In the genomic region with DNA sequence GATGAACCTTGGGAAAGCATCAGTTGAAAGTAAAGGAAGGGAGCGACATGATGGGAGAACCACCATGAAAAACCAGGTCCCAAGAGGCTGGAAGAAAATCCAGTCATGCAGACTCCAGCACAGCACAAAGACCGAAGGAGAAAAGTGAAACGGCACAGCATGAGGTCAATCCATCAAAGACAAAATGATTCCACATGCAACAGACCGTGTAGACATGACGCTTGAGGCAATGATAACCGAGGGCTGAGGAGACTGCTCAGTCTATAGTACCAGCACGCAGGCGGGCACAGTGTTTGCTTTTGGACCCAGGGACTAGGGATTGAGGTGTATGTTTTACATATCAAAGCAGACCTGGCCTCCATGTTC, we compare ENCODE assay signal across 11 mouse cellular contexts.
DNase-seq lines count a peak whose midpoint lies in the region; ATAC-seq lines count a peak whose summit lies in the region.
"Had no signal": no experiment of that assay in that cellular context is flagged by ENCODE, and none has a peak within 500 bp of the region (broad histone marks: within the 10 kb centered on the region; RNA-seq: fewer than 3 reads in every experiment).

No protein-coding gene starts in this region.

- no peak overlapping the region for H3K4me3 ChIP-seq in heart, embryonic 10.5 days
- no peak overlapping the region for H3K4me3 ChIP-seq in lung, embryonic 16.5 days (ENCODE audit: low read length)
- H3K4me3 ChIP-seq in hindbrain, embryonic 14.5 days (replicated peaks; ENCODE audit: low read length), result no peak overlapping the region
- no peak overlapping the region for H3K4me3 ChIP-seq in neural tube, embryonic 15.5 days (replicated peaks)

- 76% methylated on average over 8 of the region's 8 CpGs for WGBS in heart, embryonic 10.5 days
- WGBS in lung, embryonic 16.5 days, result 37% methylated on average over 8 of the region's 8 CpGs
- 43% methylated on average over 8 of the region's 8 CpGs for WGBS in hindbrain, embryonic 14.5 days
- WGBS in neural tube, embryonic 15.5 days, result 54% methylated on average over 8 of the region's 8 CpGs

- peaks cover 24% of the 10 kb centered on the region for H3K4me1 ChIP-seq in heart, embryonic 10.5 days
- H3K4me1 ChIP-seq in lung, embryonic 16.5 days (replicated peaks; ENCODE audit: control insufficient read depth, insufficient read depth, low read length), result peaks cover 16% of the 10 kb centered on the region
- peaks cover 6% of the 10 kb centered on the region for H3K4me1 ChIP-seq in hindbrain, embryonic 14.5 days (replicated peaks; ENCODE audit: control insufficient read depth, insufficient read depth, low read length)
- H3K4me1 ChIP-seq in neural tube, embryonic 15.5 days, result peaks cover 22% of the 10 kb centered on the region

- DNase-seq in heart, embryonic 10.5 days (ENCODE audit: low spot score), result no peak
- DNase-seq in heart, postnatal 36 days, result no peak
- no peak for DNase-seq in lung, postnatal 25 days (ENCODE audit: low spot score)
- DNase-seq in hindbrain, embryonic 14.5 days (ENCODE audit: low spot score), result no peak
- no peak for DNase-seq in left cerebral cortex, adult 11 months (ENCODE audit: low spot score)
- DNase-seq in testis, postnatal 14 days (ENCODE audit: low spot score), result no peak
- DNase-seq: cerebellum, postnatal 36 days; liver, postnatal 0 days had no signal

- no peaks in the 10 kb centered on the region for H3K27me3 ChIP-seq in heart, embryonic 10.5 days (ENCODE audit: insufficient read depth, poor library complexity, severe bottlenecking)
- H3K27me3 ChIP-seq in lung, embryonic 16.5 days (ENCODE audit: control insufficient read depth, insufficient read depth, low read depth, low read length), result no peaks in the 10 kb centered on the region
- no peaks in the 10 kb centered on the region for H3K27me3 ChIP-seq in hindbrain, embryonic 14.5 days (ENCODE audit: control insufficient read depth, insufficient read depth, low read length)
- H3K27me3 ChIP-seq in neural tube, embryonic 15.5 days (replicated peaks), result no peaks in the 10 kb centered on the region

- no peak overlapping the region for H3K9ac ChIP-seq in lung, embryonic 16.5 days (ENCODE audit: low read length)
- no peak overlapping the region for H3K9ac ChIP-seq in hindbrain, embryonic 14.5 days
- no peak overlapping the region for H3K9ac ChIP-seq in neural tube, embryonic 15.5 days (replicated peaks)
- H3K9ac ChIP-seq: liver, postnatal 0 days had no signal

- intact Hi-C loops in heart, postnatal 36 days (cut with DNase I), result no loop called here

- H3K4me2 ChIP-seq in lung, embryonic 16.5 days (ENCODE audit: low read depth, low read length), result no peak overlapping the region
- H3K4me2 ChIP-seq in hindbrain, embryonic 14.5 days (replicated peaks), result no peak overlapping the region
- H3K4me2 ChIP-seq in neural tube, embryonic 15.5 days, result no peak overlapping the region

- ATAC-seq in lung, embryonic 16.5 days (ENCODE audit: low read depth), result peak; percentile 58
- peak; percentile 62; the same call in 1 of the 2 replicates for ATAC-seq in hindbrain, embryonic 14.5 days (ENCODE audit: low FRiP score)
- 0 out of 2 replicates have a peak, but pooled peaks have one; percentile 39 for ATAC-seq in neural tube, embryonic 15.5 days (ENCODE audit: low FRiP score)
- ATAC-seq: forebrain, embryonic 16.5 days; liver, postnatal 0 days had no signal

- peaks cover 5% of the 10 kb centered on the region; the same call in 1 of the 2 replicates for H3K9me3 ChIP-seq in heart, embryonic 10.5 days
- no peaks in the 10 kb centered on the region; the same call in 1 of the 2 replicates for H3K9me3 ChIP-seq in lung, embryonic 16.5 days (ENCODE audit: control insufficient read depth, low read length)
- H3K9me3 ChIP-seq in hindbrain, embryonic 14.5 days (ENCODE audit: control insufficient read depth, low read length), result no peaks in the 10 kb centered on the region
- H3K9me3 ChIP-seq in neural tube, embryonic 15.5 days (replicated peaks), result no peaks in the 10 kb centered on the region

- peak overlapping the region; percentile 69 for H3K27ac ChIP-seq in heart, embryonic 10.5 days
- H3K27ac ChIP-seq in lung, embryonic 16.5 days (ENCODE audit: low read length), result peak overlapping the region; percentile 73
- H3K27ac ChIP-seq in hindbrain, embryonic 14.5 days, result no peak overlapping the region
- H3K27ac ChIP-seq in neural tube, embryonic 15.5 days (replicated peaks), result no peak overlapping the region; the same call in 1 of the 2 replicates

- H3K36me3 ChIP-seq in heart, embryonic 10.5 days, result no peaks in the 10 kb centered on the region
- no peaks in the 10 kb centered on the region for H3K36me3 ChIP-seq in lung, embryonic 16.5 days (ENCODE audit: control insufficient read depth, insufficient read depth, low read length)
- no peaks in the 10 kb centered on the region for H3K36me3 ChIP-seq in hindbrain, embryonic 14.5 days (replicated peaks; ENCODE audit: control insufficient read depth, insufficient read depth)
- H3K36me3 ChIP-seq in neural tube, embryonic 15.5 days, result no peaks in the 10 kb centered on the region

Comparison
In these comparisons a context has a peak if more than half of its experiments do, and no peak if none do; other contexts are left out.
1. H3K27ac ChIP-seq: peak in heart, embryonic 10.5 days (single experiment) and lung, embryonic 16.5 days (single experiment); none in hindbrain, embryonic 14.5 days (single experiment) and neural tube, embryonic 15.5 days (single experiment).
2. Peak in every context shown above with its lines, with median percentiles within 50 percentile points of each other: ATAC-seq.